ENCODE assay signal across 12 mouse cellular contexts in genomic region chr12:28863260-28863659, GRCm38 (mm10).
DNase-seq lines count a peak whose midpoint lies in the region; ATAC-seq lines count a peak whose summit lies in the region.
"Had no signal": no experiment of that assay in that cellular context is flagged by ENCODE, and none has a peak within 500 bp of the region (broad histone marks: within the 10 kb centered on the region; RNA-seq: fewer than 3 reads in every experiment).

No protein-coding gene starts in this region.

- peaks cover 3% of the 10 kb centered on the region; the same call in 1 of the 2 replicates for H3K4me1 ChIP-seq in stomach, embryonic 15.5 days

- DNase-seq in cerebellum, postnatal 10 days: peak; percentile 70 to 71
- DNase-seq in cerebellum, postnatal 25 days: no peak
- DNase-seq in kidney, postnatal 10 days: peak; percentile 47
- DNase-seq in kidney, adult 9 months: no peak
- DNase-seq in right cerebral cortex, adult 18-20 months: peak; percentile 42
- no peak for DNase-seq in right cerebral cortex, postnatal 36 days (ENCODE audit: low spot score in 2 of 2)
- DNase-seq in retina, postnatal 1 day: no peak
- DNase-seq: cerebellum, adult 2 months; heart, adult 11 months had no signal

- H3K27ac ChIP-seq in stomach, embryonic 15.5 days: peak overlapping the region; percentile 59
- H3K27ac ChIP-seq: liver, embryonic 14.5 days had no signal

- peak overlapping the region; percentile 16 for H3K4me2 ChIP-seq in stomach, embryonic 15.5 days

- H3K27me3 ChIP-seq in stomach, embryonic 15.5 days (replicated peaks): no peaks in the 10 kb centered on the region

- no peak overlapping the region for H3K4me3 ChIP-seq in stomach, embryonic 15.5 days (replicated peaks)
- H3K4me3 ChIP-seq: erythroblast, embryonic 14.5 days had no signal

- ATAC-seq in stomach, embryonic 15.5 days (ENCODE audit: insufficient read depth, low FRiP score, low read depth): peak; percentile 77; the same call in 1 of the 2 replicates

- no peaks in the 10 kb centered on the region for H3K36me3 ChIP-seq in stomach, embryonic 15.5 days

- WGBS in stomach, embryonic 15.5 days: 47% methylated on average over 12 of the region's 12 CpGs

- no peak overlapping the region for H3K9ac ChIP-seq in stomach, embryonic 15.5 days
- H3K9ac ChIP-seq: liver, embryonic 14.5 days had no signal

- H3K9me3 ChIP-seq in stomach, embryonic 15.5 days: no peaks in the 10 kb centered on the region

Comparison
In these comparisons a context has a peak if more than half of its experiments do, and no peak if none do; other contexts are left out.
1. DNase-seq: peak in cerebellum, postnatal 10 days (2 of 2), kidney, postnatal 10 days (single experiment) and right cerebral cortex, adult 18-20 months (single experiment); none in cerebellum, postnatal 25 days (0 of 2), kidney, adult 9 months (single experiment), right cerebral cortex, postnatal 36 days (0 of 2) and retina, postnatal 1 day (single experiment).